8 mouse cellular contexts compared by ENCODE assay signal in the genomic region with DNA sequence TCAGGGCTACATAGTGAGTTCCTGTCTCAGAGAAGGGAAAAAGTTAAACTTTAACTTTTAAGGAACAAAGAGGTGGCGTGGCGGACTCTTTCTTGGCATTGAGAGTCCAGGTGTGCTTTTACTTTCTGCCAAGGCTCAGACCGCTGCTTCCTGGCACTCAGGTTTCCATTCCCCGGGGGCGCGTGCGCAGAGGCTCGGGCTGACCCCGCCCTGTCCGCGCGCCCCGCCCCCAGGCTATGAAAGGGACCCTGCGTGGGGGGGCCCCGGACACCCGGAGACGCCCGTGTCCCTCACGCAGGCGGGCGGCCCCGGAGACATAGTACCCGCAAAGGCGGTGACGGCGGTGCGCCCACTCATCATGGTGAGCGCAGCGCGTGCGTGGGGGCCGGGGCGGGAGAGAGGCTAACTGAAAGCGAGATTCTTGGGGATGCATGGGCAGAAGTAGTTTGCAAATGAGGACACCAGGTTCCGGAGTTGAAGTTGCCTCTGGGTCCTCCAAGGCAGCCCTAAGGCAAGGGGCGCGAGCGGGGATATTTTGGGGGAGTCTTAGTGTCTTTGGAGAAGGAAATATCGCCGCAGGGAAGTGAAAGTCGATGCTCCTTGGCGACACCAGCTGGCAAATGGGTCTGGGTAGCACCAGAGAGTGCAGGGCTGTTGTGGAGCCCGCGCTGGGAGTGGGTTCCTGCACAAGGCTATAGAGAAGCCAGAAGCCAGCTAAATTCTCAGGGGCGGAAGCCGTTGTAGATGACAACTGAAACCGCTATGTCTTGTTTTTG. TPM values are rescaled to one million over a fixed set of nuclear protein-coding genes. Genes with fewer than 3 reads are reported as not detected.
DNase-seq lines count a peak whose midpoint lies in the region; ATAC-seq and TF ChIP-seq lines count a peak whose summit lies in the region.

A gene (plus strand): TSS at position 197 of the 776 bp plus-strand sequence.

- peaks cover 10% of the 10 kb centered on the region for H3K4me1 ChIP-seq in forebrain, embryonic 11.5 days (replicated peaks; ENCODE audit: control insufficient read depth, insufficient read depth, low read length)
- H3K4me1 ChIP-seq in heart, embryonic 16.5 days (ENCODE audit: control insufficient read depth, insufficient read depth, low read length): peaks cover 18% of the 10 kb centered on the region
- H3K4me1 ChIP-seq in liver, embryonic 14.5 days (replicated peaks; ENCODE audit: control insufficient read depth in 2 of 2, insufficient read depth in 2 of 2, low read length in 1 of 2): peaks cover 6 to 13% of the 10 kb centered on the region in 2 experiments; a peak in 3 of 4 replicates
- peaks cover 12% of the 10 kb centered on the region for H3K4me1 ChIP-seq in stomach, embryonic 16.5 days (ENCODE audit: control insufficient read depth, insufficient read depth, low read length)

- H3K9me3 ChIP-seq in forebrain, embryonic 11.5 days (ENCODE audit: control insufficient read depth, low read length): no peaks in the 10 kb centered on the region
- H3K9me3 ChIP-seq in heart, embryonic 16.5 days (replicated peaks; ENCODE audit: control insufficient read depth, low read length): no peaks in the 10 kb centered on the region
- no peaks in the 10 kb centered on the region for H3K9me3 ChIP-seq in liver, embryonic 14.5 days (ENCODE audit: control insufficient read depth, low read length)
- H3K9me3 ChIP-seq in stomach, embryonic 16.5 days (replicated peaks; ENCODE audit: control insufficient read depth, low read length): no peaks in the 10 kb centered on the region

- H3K4me3 ChIP-seq in forebrain, embryonic 11.5 days (ENCODE audit: low read depth, low read length): peak within 1 kb of the TSS; percentile 61
- H3K4me3 ChIP-seq in heart, embryonic 16.5 days (ENCODE audit: low read length): peak within 1 kb of the TSS; percentile 87
- H3K4me3 ChIP-seq in liver, embryonic 14.5 days (ENCODE audit: insufficient read depth in 1 of 2, low read depth in 2 of 2, low read length in 2 of 2): peak within 1 kb of the TSS; percentile 69 to 71
- H3K4me3 ChIP-seq in stomach, embryonic 16.5 days (replicated peaks; ENCODE audit: low read length): peak within 1 kb of the TSS; percentile 67

- no peaks in the 10 kb centered on the region for H3K36me3 ChIP-seq in forebrain, embryonic 11.5 days (ENCODE audit: control insufficient read depth, insufficient read depth, low read length)
- H3K36me3 ChIP-seq in heart, embryonic 16.5 days (ENCODE audit: control insufficient read depth, insufficient read depth): peaks cover 4% of the 10 kb centered on the region; the same call in 1 of the 2 replicates
- no peaks in the 10 kb centered on the region; the same call in 1 of the 2 replicates for H3K36me3 ChIP-seq in liver, embryonic 14.5 days (replicated peaks; ENCODE audit: control insufficient read depth, insufficient read depth, low read depth)
- 0 out of 2 replicates have a peak, but pooled peaks cover 6% of the 10 kb centered on the region for H3K36me3 ChIP-seq in stomach, embryonic 16.5 days (ENCODE audit: control insufficient read depth, insufficient read depth, low read length)

- H3K4me2 ChIP-seq in forebrain, embryonic 11.5 days (ENCODE audit: low read depth, low read length, severe bottlenecking): peak within 1 kb of the TSS; percentile 83
- H3K4me2 ChIP-seq in heart, embryonic 16.5 days (ENCODE audit: low read depth, low read length): peak within 1 kb of the TSS; percentile 69
- H3K4me2 ChIP-seq in liver, embryonic 14.5 days (ENCODE audit: low read depth): peak within 1 kb of the TSS; percentile 78
- H3K4me2 ChIP-seq in stomach, embryonic 16.5 days (ENCODE audit: low read depth, low read length): peak within 1 kb of the TSS; percentile 59

- peak within 1 kb of the TSS; percentile 55 for H3K9ac ChIP-seq in forebrain, embryonic 11.5 days (ENCODE audit: low read length)
- H3K9ac ChIP-seq in heart, embryonic 16.5 days (ENCODE audit: low read length): peak within 1 kb of the TSS; percentile 83
- peak within 1 kb of the TSS; percentile 63 for H3K9ac ChIP-seq in liver, embryonic 14.5 days (replicated peaks)
- H3K9ac ChIP-seq in stomach, embryonic 16.5 days (ENCODE audit: low read length): peak within 1 kb of the TSS; percentile 83

- no peak for TF ChIP-seq EP300 in liver, embryonic 14.5 days (IDR thresholded peaks at IDR 0.05; ENCODE audit: low read depth)

- no peak within 1 kb of the TSS for H3K27ac ChIP-seq in forebrain, embryonic 11.5 days (ENCODE audit: low read depth, low read length)
- H3K27ac ChIP-seq in heart, embryonic 16.5 days (ENCODE audit: low read length): peak within 1 kb of the TSS; percentile 80
- H3K27ac ChIP-seq in liver, embryonic 14.5 days: no peak within 1 kb of the TSS
- peak within 1 kb of the TSS; percentile 68 for H3K27ac ChIP-seq in stomach, embryonic 16.5 days (ENCODE audit: low read length)

- 3% methylated on average over 47 of the region's 47 CpGs for WGBS in forebrain, embryonic 11.5 days
- 2% methylated on average over 47 of the region's 47 CpGs for WGBS in heart, embryonic 16.5 days
- 1% methylated on average over 47 of the region's 47 CpGs for WGBS in liver, embryonic 14.5 days (ENCODE audit: insufficient replicate concordance)
- under 1% methylated on average over 47 of the region's 47 CpGs for WGBS in stomach, embryonic 16.5 days

- no peak for TF ChIP-seq CTCF in brain, embryonic 14.5 days (IDR thresholded peaks at IDR 0.05; ENCODE audit: borderline replicate concordance, extremely low read depth, insufficient read depth, insufficient read length)
- TF ChIP-seq CTCF in liver, embryonic 14.5 days (IDR thresholded peaks at IDR 0.05; ENCODE audit: low read depth): no peak

- ATAC-seq in forebrain, embryonic 11.5 days (replicated peaks; ENCODE audit: low FRiP score): peak; percentile 62
- ATAC-seq in heart, embryonic 16.5 days (replicated peaks; ENCODE audit: extremely low read depth, insufficient read depth, low FRiP score): peak; percentile 88
- peak; percentile 74 for ATAC-seq in liver, embryonic 14.5 days (ENCODE audit: insufficient read depth)
- peak; percentile 87 for ATAC-seq in stomach, embryonic 16.5 days (ENCODE audit: insufficient read depth, low FRiP score)

- 0 out of 2 replicates have a peak, but pooled peaks have one; percentile 6 for TF ChIP-seq POLR2A in brain, embryonic 14.5 days (IDR thresholded peaks at IDR 0.05; ENCODE audit: borderline replicate concordance, extremely low read depth, insufficient read depth, insufficient read length, poor library complexity, severe bottlenecking)

- H3K27me3 ChIP-seq in forebrain, embryonic 11.5 days (ENCODE audit: control insufficient read depth, insufficient read depth, low read length): peaks cover 2% of the 10 kb centered on the region
- H3K27me3 ChIP-seq in heart, embryonic 16.5 days (ENCODE audit: control insufficient read depth, insufficient read depth, low read length): no peaks in the 10 kb centered on the region
- no peaks in the 10 kb centered on the region for H3K27me3 ChIP-seq in liver, embryonic 14.5 days (ENCODE audit: control insufficient read depth, insufficient read depth, low read length)
- no peaks in the 10 kb centered on the region for H3K27me3 ChIP-seq in stomach, embryonic 16.5 days (ENCODE audit: control insufficient read depth, insufficient read depth, low read length)

- DNase-seq in CD4-positive, CD25-positive, alpha-beta regulatory T cell, adult 2 months (ENCODE audit: low read depth, low spot score): peak; percentile 87
- DNase-seq in brain, embryonic 14.5 days (ENCODE audit: low read depth): peak; percentile 72
- peak; percentile 81 for DNase-seq in forebrain, embryonic 11.5 days (ENCODE audit: low spot score)
- peak; percentile 87 to 91 for DNase-seq in kidney, postnatal 25 days
- DNase-seq in liver, embryonic 14.5 days (ENCODE audit: low read depth in 3 of 3, low spot score in 3 of 3): peak in 2 of 3 experiments; percentile 22 to 23
- peak; percentile 59 for DNase-seq in neural tube, embryonic 10.5 days (ENCODE audit: extremely low spot score, low spot score)

RNA-seq across cellular contexts. Expression of the gene that starts here (rescaled TPM):
- polyA plus RNA-seq in brain, embryonic 14.5 days (2012; rRNA removed): 18.1 and 22.4 TPM in 2 replicates
- 18.3 and 20.3 TPM in 2 replicates for polyA plus RNA-seq in forebrain, embryonic 11.5 days (2014; fragmentation: Nextera tagmentation; extraction: Ambion mirVana)
- 24.8 and 32.1 TPM in 2 replicates for polyA plus RNA-seq in heart, embryonic 16.5 days (2015; fragmentation: Nextera tagmentation; extraction: Ambion mirVana)
- polyA plus RNA-seq in liver, embryonic 14.5 days (2012; rRNA removed): 5.2 and 6.3 TPM in 2 replicates
- 10.0 and 12.0 TPM in 2 replicates for polyA plus RNA-seq in liver, embryonic 14.5 days (2014; fragmentation: Nextera tagmentation; extraction: Ambion mirVana)
- 38.9 and 40.6 TPM in 2 replicates for polyA plus RNA-seq in stomach, embryonic 16.5 days (2015; fragmentation: Nextera tagmentation; extraction: Ambion mirVana)

Comparison
In these comparisons a context has a peak if more than half of its experiments do, and no peak if none do; other contexts are left out.
1. DNase-seq: peak in every context shown above with its lines; median percentile 89 in kidney, postnatal 25 days; 87 in CD4-positive, CD25-positive, alpha-beta regulatory T cell, adult 2 months; 81 in forebrain, embryonic 11.5 days; 72 in brain, embryonic 14.5 days; 59 in neural tube, embryonic 10.5 days; 22 in liver, embryonic 14.5 days.
2. H3K27ac ChIP-seq: peak in heart, embryonic 16.5 days (single experiment) and stomach, embryonic 16.5 days (single experiment); none in forebrain, embryonic 11.5 days (single experiment) and liver, embryonic 14.5 days (single experiment).
3. Peak in every context shown above with its lines, with median percentiles within 50 percentile points of each other: ATAC-seq, H3K4me2 ChIP-seq, H3K4me3 ChIP-seq and H3K9ac ChIP-seq.